Mouse (Mus musculus): ENCODE data around the gene En2.

Gene En2

DNA sequence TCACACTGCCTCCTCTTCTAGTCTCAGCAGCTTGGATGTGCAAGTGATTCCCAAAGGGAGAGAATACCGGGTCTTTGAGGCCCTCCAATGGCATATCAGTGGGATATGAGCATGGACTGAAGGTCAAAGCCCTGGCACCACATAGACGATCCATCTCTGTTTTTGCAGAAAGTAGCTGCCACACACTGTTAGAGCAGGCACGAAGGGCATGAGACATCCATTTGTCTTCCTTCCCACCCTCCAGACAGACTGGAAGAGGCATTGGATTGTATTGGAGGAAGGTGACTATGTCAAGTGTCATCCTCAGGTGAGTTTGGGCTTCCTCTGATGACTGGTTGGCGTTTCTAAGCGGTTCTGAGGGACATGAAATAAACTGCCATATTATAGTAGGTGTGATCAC lies 12.8 kb downstream of the En2 start:
- no peak for DNase-seq (ENCODE audit: low read depth, low spot score)

- no peak for DNase-seq (ENCODE audit: low read depth, low spot score)
Observed at GRCm38 (mm10) chr5:28179237-28179790, 13.8 kb downstream of the En2 start.

GRCm38 (mm10) chr5:28191201-28192098 lies 26.0 kb downstream of the En2 start:
- no peak for DNase-seq (ENCODE audit: low read depth, low spot score)

DNA sequence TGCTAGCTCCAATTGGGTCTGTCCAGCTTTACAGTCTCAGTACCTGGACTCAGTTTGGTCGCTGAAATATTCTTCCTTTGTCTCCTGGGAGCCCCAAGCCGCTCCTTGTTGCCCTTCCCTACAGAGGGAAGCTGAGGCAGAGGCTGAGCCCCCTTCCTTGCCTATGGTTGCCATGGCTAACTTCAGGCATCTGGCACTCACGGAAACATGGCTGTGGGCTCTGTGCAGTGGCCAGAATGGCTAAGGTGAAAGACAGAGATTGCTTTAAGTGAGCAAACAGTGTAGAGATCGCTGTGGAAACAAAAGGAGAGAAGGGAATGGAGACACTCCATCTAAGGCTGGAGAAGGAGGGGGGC lies 26.6 kb downstream of the En2 start:
- DNase-seq (ENCODE audit: low read depth, low spot score): no peak

DNA sequence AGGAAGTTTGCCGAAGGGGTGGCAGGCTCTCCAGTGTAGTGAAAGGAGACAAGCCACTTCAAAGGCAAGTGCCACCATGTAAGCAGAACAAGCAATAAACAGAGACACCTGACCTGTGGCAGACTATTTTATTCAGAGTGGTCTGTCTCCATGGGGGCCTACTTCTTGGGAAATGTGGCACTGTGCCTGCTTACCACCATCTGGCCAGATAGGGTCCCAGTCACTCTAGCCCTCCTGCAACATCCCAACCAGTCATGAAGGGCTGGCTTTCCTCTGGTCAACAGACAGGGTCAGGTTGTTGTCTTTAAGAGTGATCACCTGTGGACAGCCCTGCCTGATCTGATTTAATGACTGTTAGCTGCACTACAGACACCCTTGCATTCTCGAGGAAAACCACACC lies 30.0 kb downstream of the En2 start:
- DNase-seq (ENCODE audit: low read depth, low spot score): no peak

DNA sequence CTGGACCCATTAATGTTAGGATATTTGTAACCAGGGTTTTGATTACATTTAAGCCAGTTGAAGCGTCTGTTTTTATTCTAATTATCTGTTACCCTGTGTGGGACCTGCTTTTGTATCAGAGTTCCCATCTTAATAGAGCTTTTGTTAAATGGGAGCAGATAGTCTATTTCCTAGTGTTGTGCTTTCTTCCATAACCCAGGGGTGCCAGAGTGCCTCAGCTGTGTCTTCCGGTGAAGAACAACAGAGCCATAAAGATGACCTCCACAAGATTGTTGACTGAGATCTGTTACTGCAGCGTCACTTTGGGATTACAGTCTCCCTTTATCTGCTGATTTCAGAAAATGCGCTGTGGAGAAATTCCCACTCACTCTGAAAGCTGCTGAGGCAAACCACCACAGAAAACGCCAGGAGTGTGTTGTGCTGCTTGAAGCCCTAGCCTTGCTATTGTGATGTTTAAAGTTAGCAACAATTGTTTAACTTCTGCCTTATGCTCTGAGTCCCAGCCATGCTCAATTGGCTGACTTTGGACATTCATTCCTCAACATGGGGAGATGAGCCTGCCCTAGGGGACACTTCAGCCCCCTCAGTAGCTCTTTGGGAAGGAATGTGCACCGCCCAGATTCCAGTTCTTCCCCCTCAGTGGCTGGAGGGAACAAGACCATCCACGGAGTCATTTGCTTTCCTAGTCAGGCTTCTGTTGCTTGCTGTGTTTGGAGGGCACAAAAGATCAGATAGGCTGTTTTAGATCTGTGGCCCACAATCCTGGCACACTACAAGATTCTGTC lies 33.8 kb downstream of the En2 start:
- DNase-seq (ENCODE audit: low read depth, low spot score): peak; percentile 90

DNA sequence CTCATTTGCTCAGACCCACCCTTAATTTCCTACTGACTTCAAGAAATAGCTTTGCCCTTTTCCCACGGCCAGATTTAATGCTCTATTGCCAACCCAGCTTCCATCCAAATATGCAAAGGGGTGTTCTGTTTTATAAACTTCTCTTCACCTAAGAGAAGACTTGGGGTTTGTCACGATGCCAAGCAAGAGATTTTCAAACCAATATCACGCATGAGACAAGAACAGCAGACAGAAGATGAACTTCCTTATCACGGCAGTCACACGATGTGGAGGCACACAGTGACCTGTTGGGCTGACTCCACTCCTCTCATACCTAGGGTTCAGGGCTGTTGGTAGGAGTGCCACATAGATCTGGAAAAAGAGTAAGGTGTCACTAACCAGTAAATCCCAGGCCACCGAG lies 37.6 kb downstream of the En2 start:
- DNase-seq (ENCODE audit: low read depth, low spot score): no peak

GRCm38 (mm10) chr5:28204678-28205077 lies 39.2 kb downstream of the En2 start:
- no peak for DNase-seq (ENCODE audit: low read depth, low spot score)

DNA sequence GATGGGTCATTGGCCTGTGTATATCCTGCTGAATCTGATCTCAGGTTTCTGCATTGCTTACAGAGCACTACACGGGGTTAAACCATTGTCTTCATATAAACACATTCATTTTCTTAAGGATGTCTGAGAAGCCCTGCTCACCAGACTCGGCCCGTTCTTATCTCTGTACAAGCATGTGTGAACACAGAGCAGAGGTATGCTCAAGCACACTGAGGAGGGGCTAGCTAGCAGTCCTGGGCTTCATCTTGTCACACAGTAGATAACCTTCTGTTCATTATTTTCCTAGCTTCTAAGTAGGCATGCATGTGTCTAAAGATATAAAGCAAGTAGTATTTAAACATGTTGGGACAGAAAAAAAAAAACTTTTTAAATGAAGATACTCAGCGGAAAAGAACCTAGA lies 41.0 kb downstream of the En2 start:
- DNase-seq (ENCODE audit: low read depth, low spot score): no peak

GRCm38 (mm10) chr5:28207043-28207442 lies 41.5 kb downstream of the En2 start:
- no peak for DNase-seq (ENCODE audit: low read depth, low spot score)

- DNase-seq (ENCODE audit: low read depth, low spot score): peak; percentile 28
Observed at GRCm38 (mm10) chr5:28208726-28209520, 43.4 kb downstream of the En2 start.

- peak; percentile 99 for DNase-seq (ENCODE audit: low read depth, low spot score)
Observed at GRCm38 (mm10) chr5:28209549-28210431, 44.3 kb downstream of the En2 start.

DNA sequence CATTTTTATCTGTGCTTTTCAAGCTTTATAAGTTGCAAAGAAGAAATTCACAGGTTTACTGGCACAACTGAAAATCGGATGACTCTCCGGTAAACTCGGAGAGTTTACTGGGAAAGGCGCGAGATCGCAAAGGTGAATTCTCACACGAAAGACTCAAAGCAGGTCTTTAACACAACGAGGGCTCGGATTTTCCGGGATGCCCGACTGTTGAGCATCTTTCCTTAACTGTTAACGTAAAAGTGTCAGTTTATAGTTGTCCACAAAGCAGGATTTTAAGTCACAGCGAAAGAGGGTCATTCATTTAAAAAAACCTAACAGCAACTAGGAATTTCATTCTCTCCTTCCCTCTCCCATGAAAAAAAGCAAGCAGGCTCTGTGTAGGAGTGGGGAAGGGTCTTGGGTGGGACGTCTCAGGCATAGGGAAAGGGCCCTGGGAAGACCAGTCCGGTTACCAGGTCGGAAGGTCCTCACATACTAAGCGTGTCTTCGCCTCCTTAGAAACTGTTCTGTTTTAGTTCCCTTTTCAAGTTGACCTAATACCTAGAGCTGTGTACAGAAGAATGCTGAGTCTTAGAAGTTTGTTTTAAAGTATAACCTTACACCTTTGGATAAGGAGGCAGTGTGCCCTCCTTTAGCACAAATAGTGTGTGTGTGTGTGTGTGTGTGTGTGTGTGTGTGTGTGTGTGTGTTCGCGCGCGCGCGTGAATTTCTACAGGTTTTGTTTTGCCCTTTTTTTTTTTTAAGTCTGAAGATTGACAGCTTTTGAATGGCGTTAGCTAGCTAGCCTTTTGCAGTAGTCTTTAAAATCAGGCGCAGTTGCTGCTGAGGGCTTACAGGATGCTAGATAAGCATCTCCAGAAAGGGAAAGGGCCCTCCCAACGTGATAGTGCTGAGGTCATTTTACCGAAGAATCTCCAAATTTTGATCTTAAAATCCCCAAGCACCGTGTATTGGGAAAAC lies 45.4 kb downstream of the En2 start:
- peak; percentile 67 for DNase-seq (ENCODE audit: low read depth, low spot score)

- peak; percentile 91 for DNase-seq (ENCODE audit: low read depth, low spot score)
Observed at GRCm38 (mm10) chr5:28211651-28212310, 46.3 kb downstream of the En2 start.

DNA sequence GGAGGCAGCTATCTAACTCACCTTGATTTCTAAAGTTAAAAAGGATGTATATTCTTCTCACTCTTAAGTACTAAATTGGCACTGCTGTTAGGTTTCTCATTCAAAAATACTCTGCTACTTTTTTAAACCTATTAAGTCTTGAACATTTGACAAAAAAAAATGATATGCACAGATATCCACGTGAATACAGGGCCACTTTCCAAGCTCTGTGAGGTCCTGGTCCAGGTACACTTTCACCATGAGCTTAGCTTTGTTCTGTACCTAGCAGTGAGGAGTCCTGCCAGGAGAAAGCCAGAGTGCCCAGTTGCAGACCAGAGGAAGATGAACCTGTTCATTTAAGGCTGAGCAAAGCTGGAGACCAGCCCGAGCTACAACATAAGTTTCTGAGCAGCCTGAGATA lies 47.9 kb downstream of the En2 start:
- no peak for DNase-seq (ENCODE audit: low read depth, low spot score)

DNA sequence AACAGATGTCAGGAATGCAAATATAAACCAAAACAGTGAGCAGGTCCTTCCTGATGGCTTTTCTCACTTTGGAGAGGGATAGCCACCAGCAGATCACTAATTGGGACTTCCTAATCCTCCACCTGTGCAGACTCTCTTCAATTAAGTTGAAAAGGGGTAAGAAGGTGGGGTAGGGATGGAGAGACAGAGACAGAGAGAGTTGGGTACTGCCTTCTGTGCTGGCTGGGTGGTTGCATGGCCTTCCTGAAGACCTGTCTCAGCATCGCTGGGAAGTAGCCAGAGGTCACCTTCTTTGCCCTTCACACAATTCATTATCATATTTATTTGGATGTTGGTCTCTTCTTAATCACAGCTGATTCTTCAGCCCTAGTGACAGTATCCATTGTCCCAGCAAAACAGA lies 54.1 kb downstream of the En2 start:
- DNase-seq (ENCODE audit: low read depth, low spot score): no peak

Data from R1 (cell line).